Mouse (Mus musculus) hindbrain, embryonic 15.5 days (tissue): ENCODE data around the gene Zfhx3. TPM values are rescaled to one million over a fixed set of nuclear protein-coding genes. Genes with fewer than 3 reads are reported as not detected.

Source experiments
- ATAC-seq: fragments of 200-750 bp; cut with Nextera tagmentation; 2 replicates; pipeline ENCODE4 v1.8.0; 2017; ENCODE audit warnings: low read depth, moderate number of reproducible peaks, moderate TSS enrichment; ENCODE audit not compliant: low FRiP score
- H3K27ac ChIP-seq: fragments of 300-500 bp; sonication (generic); replicated peaks from 2 replicates; pipeline ENCODE4 v1.5.1; 2015; ENCODE audit warnings: mild to moderate bottlenecking, inconsistent platforms
- H3K27me3 ChIP-seq: fragments of 300-500 bp; sonication (generic); 2 replicates; pipeline ENCODE4 v1.6.1; 2015; ENCODE audit warnings: control low read depth, inconsistent platforms
- H3K36me3 ChIP-seq: fragments of 300-500 bp; sonication (generic); 2 replicates; pipeline ENCODE4 v1.6.1; 2015; ENCODE audit warnings: control low read depth, inconsistent platforms
- H3K4me1 ChIP-seq: fragments of 300-500 bp; sonication (generic); replicated peaks from 2 replicates; pipeline ENCODE4 v1.6.1; 2015; ENCODE audit warnings: control low read depth, inconsistent platforms
- H3K4me2 ChIP-seq: fragments of 300-500 bp; sonication (generic); 2 replicates; pipeline ENCODE4 v1.6.1; 2015; ENCODE audit warnings: moderate library complexity, mild to moderate bottlenecking, inconsistent platforms
- H3K4me3 ChIP-seq: fragments of 300-500 bp; sonication (generic); 2 replicates; pipeline ENCODE4 v1.5.1; 2015; ENCODE audit warnings: mild to moderate bottlenecking, inconsistent platforms
- H3K9ac ChIP-seq: fragments of 300-500 bp; sonication (generic); 2 replicates; pipeline ENCODE4 v1.6.1; 2015; ENCODE audit warnings: inconsistent platforms
- H3K9me3 ChIP-seq: fragments of 300-500 bp; sonication (generic); 2 replicates; pipeline ENCODE4 v1.6.1; 2016; ENCODE audit warnings: control low read depth, inconsistent platforms
- WGBS: fragments of 180-500 bp; shearing (Covaris S2); methylation state at CpG from one replicate; pipeline ENCODE4 v1.1.7; 2015; 5-methylcytosine and 5-hydroxymethylcytosine counted together
- polyA plus RNA-seq: library from polyadenylated mRNA; unstranded; fragments of >200 nt; fragmentation: Nextera tagmentation; extraction: Ambion mirVana; gene quantifications from 2 replicates; pipeline ENCODE4 v1.2.1, GENCODE M21; 2015

The Zfhx3 gene
- polyA plus RNA-seq, 1 experiment from 2014 or later: 23.5 TPM

DNA sequence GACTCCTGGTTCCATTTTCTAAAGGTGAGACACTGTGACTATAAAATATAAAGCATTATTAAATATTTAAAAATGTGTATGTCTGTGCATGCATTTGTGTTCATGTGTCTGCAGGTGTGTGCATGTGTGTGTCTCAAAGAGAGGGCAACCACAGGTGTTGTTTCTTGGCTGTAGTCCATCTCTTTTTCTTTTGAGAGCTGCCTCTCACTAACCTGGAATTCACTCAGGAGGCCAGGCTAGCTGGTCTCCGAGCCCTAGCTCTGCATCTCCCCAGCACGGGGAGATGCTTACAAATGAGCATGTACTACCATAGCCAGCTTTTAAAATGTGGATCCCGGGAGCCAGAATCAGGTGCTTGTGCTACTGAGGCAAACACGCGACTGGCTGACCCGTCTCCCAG lies 124.7 kb downstream of the Zfhx3 start:
- Histone ChIP-seq H3K9me3 (no peaks in the 10 kb centered on the region), H3K36me3 (no peaks in the 10 kb centered on the region), H3K4me1 (no peaks in the 10 kb centered on the region), H3K27me3 (no peaks in the 10 kb centered on the region), H3K4me2 (no peak overlapping the region), H3K27ac (no peak overlapping the region), H3K4me3 (no peak overlapping the region), H3K9ac (no peak overlapping the region)
- no peak for ATAC-seq
- WGBS: 90% methylated on average over 6 of the region's 6 CpGs

- H3K4me2 ChIP-seq: no peak overlapping the region
- H3K36me3 ChIP-seq: no peaks in the 10 kb centered on the region
- H3K27ac ChIP-seq: no peak overlapping the region
- no peaks in the 10 kb centered on the region for H3K9me3 ChIP-seq
- no peaks in the 10 kb centered on the region for H3K4me1 ChIP-seq
- 59% methylated on average over 8 of the region's 8 CpGs for WGBS
- H3K27me3 ChIP-seq: no peaks in the 10 kb centered on the region
- no peak overlapping the region for H3K9ac ChIP-seq
- no peak overlapping the region for H3K4me3 ChIP-seq
- no peak for ATAC-seq
These were observed 125.8 kb downstream of the Zfhx3 start for GRCm38 (mm10) chr8:108068195-108068594.

GRCm38 (mm10) chr8:108070438-108070837 lies 128.0 kb downstream of the Zfhx3 start:
- no peak for ATAC-seq
- Histone ChIP-seq H3K9ac (no peak overlapping the region), H3K4me2 (no peak overlapping the region), H3K27ac (no peak overlapping the region), H3K4me3 (no peak overlapping the region), H3K9me3 (no peaks in the 10 kb centered on the region), H3K4me1 (no peaks in the 10 kb centered on the region), H3K36me3 (no peaks in the 10 kb centered on the region), H3K27me3 (no peaks in the 10 kb centered on the region)
- WGBS: 74% methylated on average over 4 of the region's 4 CpGs

DNA sequence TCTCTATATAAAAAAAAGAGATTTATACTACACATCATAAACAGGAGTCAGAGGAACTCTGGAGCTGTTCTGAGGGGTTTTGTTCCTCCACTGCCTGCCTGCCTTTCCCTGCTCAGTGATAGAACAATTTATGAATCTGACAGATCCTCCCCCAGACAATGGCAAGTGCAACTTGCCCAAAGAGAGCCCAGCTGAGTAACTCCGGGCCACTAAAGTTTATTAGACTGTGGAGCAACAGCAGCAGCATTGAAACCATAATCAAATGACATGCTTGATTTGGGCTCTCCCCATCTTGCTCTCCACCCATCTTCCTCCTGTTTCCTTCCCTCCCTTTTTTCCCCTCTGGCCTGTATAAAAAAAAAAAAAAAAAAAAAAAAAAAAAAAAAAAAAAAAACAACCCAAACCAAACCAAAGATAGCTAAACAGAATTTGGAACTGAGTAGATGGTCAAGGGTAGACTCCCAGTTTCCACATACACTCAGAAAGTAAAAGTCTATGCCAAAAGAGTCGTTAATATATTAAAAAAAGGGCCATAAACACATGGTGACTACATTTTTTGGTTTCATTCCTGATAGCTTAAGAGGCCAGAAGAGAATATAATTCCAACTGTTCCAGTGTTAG lies 129.8 kb downstream of the Zfhx3 start:
- Histone ChIP-seq H3K4me2 (no peak overlapping the region), H3K9me3 (no peaks in the 10 kb centered on the region), H3K27me3 (no peaks in the 10 kb centered on the region), H3K36me3 (no peaks in the 10 kb centered on the region), H3K27ac (no peak overlapping the region), H3K4me1 (no peaks in the 10 kb centered on the region), H3K9ac (no peak overlapping the region), H3K4me3 (no peak overlapping the region)
- ATAC-seq: no peak
- WGBS: 61% methylated on average over 2 of the region's 2 CpGs

- ATAC-seq: no peak
- 92% methylated on average over 5 of the region's 5 CpGs for WGBS
- Histone ChIP-seq H3K27ac (no peak overlapping the region), H3K4me2 (no peak overlapping the region), H3K9me3 (no peaks in the 10 kb centered on the region), H3K4me1 (no peaks in the 10 kb centered on the region), H3K9ac (no peak overlapping the region), H3K27me3 (no peaks in the 10 kb centered on the region), H3K4me3 (no peak overlapping the region), H3K36me3 (no peaks in the 10 kb centered on the region)
These were observed 130.4 kb downstream of the Zfhx3 start for GRCm38 (mm10) chr8:108072853-108073252.

DNA sequence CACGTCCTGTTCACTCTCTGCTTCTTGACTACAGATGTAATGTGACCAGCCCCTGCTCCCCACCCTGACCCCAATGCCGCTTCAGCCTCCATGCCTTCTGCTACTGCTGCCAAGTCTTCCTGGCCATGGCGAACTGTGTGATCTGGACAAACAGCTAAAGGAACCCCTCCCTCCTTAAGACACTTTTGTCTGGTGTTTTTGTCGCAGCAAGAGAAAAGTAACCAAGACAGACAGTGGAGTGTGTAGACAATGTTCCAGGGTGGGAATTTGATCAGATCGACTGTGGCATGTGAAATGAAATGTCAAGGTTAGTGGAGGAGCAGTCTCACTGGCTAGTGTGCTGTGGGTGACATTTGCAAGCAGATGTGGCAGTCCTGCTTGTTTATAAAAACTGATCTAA lies 132.7 kb downstream of the Zfhx3 start:
- H3K27ac ChIP-seq: no peak overlapping the region
- H3K4me2 ChIP-seq: no peak overlapping the region
- H3K27me3 ChIP-seq: no peaks in the 10 kb centered on the region
- H3K36me3 ChIP-seq: no peaks in the 10 kb centered on the region
- H3K4me1 ChIP-seq: no peaks in the 10 kb centered on the region
- no peak overlapping the region for H3K4me3 ChIP-seq
- WGBS: 80% methylated on average over 5 of the region's 5 CpGs
- no peaks in the 10 kb centered on the region for H3K9me3 ChIP-seq
- no peak for ATAC-seq
- H3K9ac ChIP-seq: no peak overlapping the region

GRCm38 (mm10) chr8:108078726-108079125 lies 136.3 kb downstream of the Zfhx3 start:
- ATAC-seq: no peak
- H3K4me1 ChIP-seq: no peaks in the 10 kb centered on the region
- no peak overlapping the region for H3K4me3 ChIP-seq
- H3K36me3 ChIP-seq: no peaks in the 10 kb centered on the region
- no peaks in the 10 kb centered on the region for H3K27me3 ChIP-seq
- H3K27ac ChIP-seq: no peak overlapping the region
- no peak overlapping the region for H3K4me2 ChIP-seq
- H3K9me3 ChIP-seq: no peaks in the 10 kb centered on the region
- 96% methylated on average over 4 of the region's 4 CpGs for WGBS
- no peak overlapping the region for H3K9ac ChIP-seq

DNA sequence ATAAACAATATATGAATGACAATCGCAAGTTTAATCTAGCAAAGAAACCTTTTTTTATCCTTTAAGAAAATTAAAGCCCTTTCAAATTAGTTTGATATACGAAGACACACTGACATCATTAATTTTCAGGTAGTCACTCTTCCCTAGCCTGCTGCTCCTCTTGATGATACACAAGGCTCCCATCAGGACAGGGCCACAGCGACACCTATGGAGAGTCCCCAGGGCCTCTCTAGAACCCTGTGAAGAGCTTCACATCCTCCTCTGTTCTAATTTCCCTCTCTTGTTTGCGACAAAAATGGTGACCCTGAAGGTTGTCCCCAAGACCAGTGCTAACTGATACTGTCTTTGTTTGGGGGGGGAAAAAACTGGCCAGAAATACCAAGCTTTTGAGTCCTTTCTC lies 144.5 kb downstream of the Zfhx3 start:
- H3K4me2 ChIP-seq: no peak overlapping the region
- no peaks in the 10 kb centered on the region for H3K27me3 ChIP-seq
- WGBS: 71% methylated on average over 4 of the region's 4 CpGs
- no peak overlapping the region for H3K9ac ChIP-seq
- H3K27ac ChIP-seq: no peak overlapping the region
- H3K36me3 ChIP-seq: no peaks in the 10 kb centered on the region
- H3K9me3 ChIP-seq: no peaks in the 10 kb centered on the region
- no peak for ATAC-seq
- no peaks in the 10 kb centered on the region for H3K4me1 ChIP-seq
- no peak overlapping the region for H3K4me3 ChIP-seq

GRCm38 (mm10) chr8:108089632-108090031 lies 147.2 kb downstream of the Zfhx3 start:
- no peaks in the 10 kb centered on the region for H3K9me3 ChIP-seq
- no peaks in the 10 kb centered on the region for H3K36me3 ChIP-seq
- H3K27ac ChIP-seq: no peak overlapping the region
- no peak overlapping the region for H3K9ac ChIP-seq
- no peaks in the 10 kb centered on the region for H3K4me1 ChIP-seq
- no peak for ATAC-seq
- 84% methylated on average over 5 of the region's 5 CpGs for WGBS
- no peaks in the 10 kb centered on the region for H3K27me3 ChIP-seq
- no peak overlapping the region for H3K4me3 ChIP-seq
- H3K4me2 ChIP-seq: no peak overlapping the region

- H3K27me3 ChIP-seq: no peaks in the 10 kb centered on the region
- no peak overlapping the region for H3K4me2 ChIP-seq
- H3K36me3 ChIP-seq: no peaks in the 10 kb centered on the region
- peak overlapping the region; percentile 18; the same call in 1 of the 2 replicates for H3K27ac ChIP-seq
- H3K9ac ChIP-seq: no peak overlapping the region
- peaks cover 18% of the 10 kb centered on the region for H3K4me1 ChIP-seq
- no peak overlapping the region for H3K4me3 ChIP-seq
- 57% methylated on average over 13 of the region's 13 CpGs for WGBS
- no peaks in the 10 kb centered on the region for H3K9me3 ChIP-seq
- no peak for ATAC-seq
These were observed 156.2 kb downstream of the Zfhx3 start for GRCm38 (mm10) chr8:108098598-108098997.

GRCm38 (mm10) chr8:108101131-108101530 lies 158.7 kb downstream of the Zfhx3 start:
- no peaks in the 10 kb centered on the region for H3K36me3 ChIP-seq
- peaks cover 21% of the 10 kb centered on the region for H3K4me1 ChIP-seq
- WGBS: 48% methylated on average over 8 of the region's 8 CpGs
- no peak overlapping the region for H3K4me3 ChIP-seq
- H3K27ac ChIP-seq: no peak overlapping the region
- no peak for ATAC-seq
- H3K9ac ChIP-seq: peak overlapping the region; percentile 3; the same call in 1 of the 2 replicates
- H3K4me2 ChIP-seq: peak overlapping the region; percentile 38
- H3K9me3 ChIP-seq: no peaks in the 10 kb centered on the region
- H3K27me3 ChIP-seq: 0 out of 2 replicates have a peak, but pooled peaks cover 4% of the 10 kb centered on the region

GRCm38 (mm10) chr8:108101978-108102865 lies 159.8 kb downstream of the Zfhx3 start:
- Histone ChIP-seq H3K27me3 (0 out of 2 replicates have a peak, but pooled peaks cover 4% of the 10 kb centered on the region), H3K9ac (no peak overlapping the region), H3K4me3 (no peak overlapping the region), H3K4me1 (peaks cover 21% of the 10 kb centered on the region), H3K36me3 (no peaks in the 10 kb centered on the region), H3K4me2 (peak overlapping the region; percentile 38), H3K9me3 (no peaks in the 10 kb centered on the region), H3K27ac (peak overlapping the region; percentile 50)
- WGBS: 23% methylated on average over 16 of the region's 16 CpGs
- peak; percentile 80 for ATAC-seq
